Mouse (Mus musculus) R1 (cell line): ENCODE measurements at regions not wholly inside any gene's neighbourhood (a gene's known extent, or its start where the extent isn't known, plus 50 kb on each side); places are given as distances from the start of the nearest gene placed in this dataset.
A peak's percentile ranks its signal among the peaks of the same experiment; 100 is the strongest.

ENCODE experiments used
- DNase-seq: peaks from one replicate; pipeline ENCODE4 v3.0.0-alpha.2; 2018; ENCODE audit warnings: low read depth, low spot score

DNA sequence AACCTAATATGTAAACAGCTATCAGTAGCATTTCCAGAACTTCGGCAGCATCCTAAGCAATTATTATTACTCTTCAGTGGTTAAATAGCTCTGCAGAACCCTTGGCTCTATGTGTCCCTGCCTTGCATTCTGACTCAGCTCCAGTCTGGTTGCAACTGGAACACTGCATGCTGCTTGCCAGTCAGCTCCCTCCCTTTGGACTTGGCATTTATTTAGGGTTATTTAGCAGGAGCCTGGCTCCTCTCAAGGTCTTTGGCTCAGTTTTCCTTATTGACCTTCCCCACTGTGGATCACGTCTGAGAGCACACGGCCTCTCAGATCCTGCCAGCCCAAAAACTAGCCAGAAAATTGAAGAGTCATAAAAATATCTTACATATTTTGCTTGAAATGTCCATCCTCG, 217.4 kb downstream of the Speer2 start:
- DNase-seq, result no peak

DNA sequence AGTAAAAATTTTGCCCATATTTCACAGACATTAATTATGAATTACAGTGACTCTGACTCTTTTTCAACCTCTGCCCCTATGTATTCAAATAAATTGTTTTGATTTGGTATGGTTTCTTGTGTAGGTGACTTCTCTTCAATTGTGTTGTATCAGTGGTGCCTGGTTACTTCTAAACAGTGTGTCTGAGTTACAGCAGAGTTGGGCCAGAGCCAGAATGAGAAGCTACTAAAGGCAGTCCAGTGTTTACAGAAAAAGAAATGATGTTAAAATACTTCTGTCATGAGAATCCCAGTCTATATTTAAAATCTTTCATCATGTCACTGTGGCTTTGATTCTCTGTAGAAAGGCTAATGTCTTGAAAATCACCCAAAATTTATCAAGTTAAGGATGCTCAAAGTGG, 255.8 kb downstream of the Speer2 start:
- no peak for DNase-seq

DNA sequence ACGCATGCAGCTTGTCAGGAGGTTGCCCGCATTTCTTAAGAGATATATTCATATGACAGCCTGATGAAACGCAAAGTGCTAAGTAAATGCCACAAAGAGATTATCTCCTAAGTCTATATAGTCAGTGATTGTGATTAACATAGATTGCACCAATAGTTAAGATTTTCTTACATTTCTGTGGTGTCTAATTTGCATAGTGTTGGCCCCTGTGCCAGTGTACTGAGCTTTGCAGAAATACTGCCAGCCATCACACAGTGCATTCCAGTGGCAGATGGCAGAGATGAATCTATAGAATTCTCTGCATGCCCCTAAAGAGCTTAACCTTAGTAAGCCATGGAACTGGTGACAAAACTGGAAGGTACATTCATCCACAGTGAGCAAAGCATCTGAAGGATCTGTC, 262.6 kb downstream of the Speer2 start:
- DNase-seq, result no peak

DNA sequence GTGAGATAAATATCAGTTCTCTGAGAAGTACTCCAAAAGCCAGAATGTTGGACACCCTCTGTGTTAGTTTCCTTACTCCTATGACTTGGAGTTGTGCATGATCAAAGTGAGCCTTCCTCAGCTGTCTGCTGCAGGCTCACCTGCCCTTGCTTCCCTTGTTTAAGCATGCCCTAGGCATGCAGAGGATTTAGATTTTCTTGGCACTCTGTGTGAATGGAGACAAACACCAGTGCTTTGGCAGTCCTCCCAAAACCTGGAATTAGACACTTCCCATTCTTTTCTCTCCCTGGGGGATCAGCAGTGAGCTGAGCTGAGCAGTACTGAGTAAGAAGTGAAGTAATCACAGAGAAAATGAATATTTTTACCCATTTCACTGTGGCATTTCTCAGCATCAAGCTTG, 286.3 kb downstream of the Speer2 start:
- DNase-seq, result peak; percentile 4

DNA sequence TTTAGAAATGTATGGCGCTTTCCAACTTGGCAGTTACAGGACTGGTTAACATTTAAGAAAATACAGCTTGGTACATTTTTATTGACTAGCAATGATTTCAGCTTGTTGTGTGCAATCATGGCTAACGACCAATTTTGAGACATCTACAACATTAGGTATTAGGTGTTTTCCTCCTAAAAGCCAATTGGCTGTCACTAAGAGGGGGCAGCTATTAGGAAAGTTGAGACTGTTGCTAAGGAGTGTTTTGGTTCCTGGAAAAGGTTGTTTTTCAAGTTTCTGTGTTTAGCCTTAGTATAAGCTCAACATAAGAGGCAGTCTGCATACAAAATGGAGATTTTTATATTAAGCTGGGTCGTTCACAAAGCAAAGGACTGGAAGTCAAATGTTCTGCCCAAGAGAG, 295.4 kb downstream of the Speer2 start:
- DNase-seq, result no peak

DNA sequence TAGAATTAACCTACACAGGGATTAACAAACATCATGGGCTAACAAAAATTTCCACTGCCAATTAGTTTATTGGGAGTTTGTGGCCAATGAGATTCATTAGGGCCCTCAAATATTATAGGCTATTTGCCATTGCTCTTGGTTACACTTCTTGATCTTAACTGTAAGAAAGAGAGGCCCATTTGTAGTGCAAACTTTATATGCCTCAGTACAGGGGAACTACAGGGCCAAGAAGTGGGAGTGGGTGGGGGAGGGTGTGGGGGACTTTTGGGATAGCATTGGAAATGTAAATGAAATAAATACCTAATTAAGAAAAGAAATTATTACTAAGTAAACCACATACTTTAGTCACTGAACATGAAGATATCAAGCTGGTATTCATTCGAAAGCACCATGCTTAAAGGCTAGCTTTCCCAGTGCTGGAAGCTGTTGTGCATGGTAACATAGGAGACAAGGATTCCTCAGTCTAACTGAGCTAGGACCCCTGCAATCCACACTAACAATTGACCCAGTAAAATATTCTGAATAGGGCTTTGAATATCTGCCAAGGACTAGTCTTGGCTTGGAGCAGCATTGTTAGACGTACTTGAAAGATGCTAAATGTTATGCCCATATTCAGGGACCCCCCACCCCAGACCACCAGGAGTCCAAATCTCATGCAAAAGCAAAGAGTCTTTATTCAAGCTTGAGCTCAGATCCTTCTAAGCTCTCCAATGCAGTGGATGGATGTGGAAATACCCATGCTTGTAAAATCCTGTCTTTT, 295.9 kb downstream of the Speer2 start:
- peak; percentile 8 for DNase-seq
